Mouse (Mus musculus): ENCODE measurements around the gene AA467197.

GRCm38 (mm10) chr2:122636686-122637085 is at the start of gene AA467197:
- TF ChIP-seq POLR2A (IDR thresholded peaks at IDR 0.05; ENCODE audit: insufficient read depth, low read depth, low read length) (no peak), CTCF (IDR thresholded peaks at IDR 0.05) (no peak)
